Mouse (Mus musculus) splenic B cell, adult 2 months (primary cell): ENCODE measurements around the gene Cpa5.

Source experiments
- DNase-seq: peaks from one replicate; pipeline ENCODE4 v3.0.0-alpha.2; 2011; ENCODE audit warnings: low read depth, low spot score
- H3K27me3 ChIP-seq: 2 replicates; pipeline ENCODE4 v1.6.1; 2012; ENCODE audit warnings: mild to moderate bottlenecking, low read length, moderate library complexity, mixed read lengths; ENCODE audit not compliant: control insufficient read depth, poor library complexity, insufficient read depth, severe bottlenecking
- H3K36me3 ChIP-seq: 2 replicates; pipeline ENCODE4 v1.6.1; 2012; ENCODE audit warnings: mild to moderate bottlenecking, low read length, moderate library complexity, mixed read lengths; ENCODE audit not compliant: control insufficient read depth, poor library complexity, insufficient read depth, severe bottlenecking

Gene Cpa5

GRCm38 (mm10) chr6:30610710-30611109, at the start of gene Cpa5:
Cpa5 (plus strand) TSS chr6:30611010.
- Histone ChIP-seq H3K36me3 (no peaks in the 10 kb centered on the region), H3K27me3 (no peaks in the 10 kb centered on the region)
- no peak for DNase-seq

- no peaks in the 10 kb centered on the region for H3K36me3 ChIP-seq
- no peaks in the 10 kb centered on the region for H3K27me3 ChIP-seq
- no peak for DNase-seq
These were observed 48.7 kb upstream of the Cpa5 start for GRCm38 (mm10) chr6:30562132-30562531.

GRCm38 (mm10) chr6:30563575-30563974, 47.2 kb upstream of the Cpa5 start:
- Histone ChIP-seq H3K27me3 (no peaks in the 10 kb centered on the region), H3K36me3 (no peaks in the 10 kb centered on the region)
- DNase-seq: no peak

- no peaks in the 10 kb centered on the region for H3K27me3 ChIP-seq
- DNase-seq: no peak
- H3K36me3 ChIP-seq: no peaks in the 10 kb centered on the region
These were observed 46.8 kb upstream of the Cpa5 start for GRCm38 (mm10) chr6:30564051-30564450.

- H3K36me3 ChIP-seq: no peaks in the 10 kb centered on the region
- DNase-seq: no peak
- H3K27me3 ChIP-seq: no peaks in the 10 kb centered on the region
These were observed 42.7 kb upstream of the Cpa5 start, which contains the start of gene Cpa4 for GRCm38 (mm10) chr6:30568069-30568468. Cpa4 (plus strand) TSS chr6:30568369.

- no peak for DNase-seq
- no peaks in the 10 kb centered on the region for H3K27me3 ChIP-seq
- no peaks in the 10 kb centered on the region for H3K36me3 ChIP-seq
These were observed 41.5 kb upstream of the Cpa5 start for GRCm38 (mm10) chr6:30569331-30569730.

- DNase-seq: no peak
- Histone ChIP-seq H3K27me3 (no peaks in the 10 kb centered on the region), H3K36me3 (no peaks in the 10 kb centered on the region)
These were observed 40.8 kb upstream of the Cpa5 start for GRCm38 (mm10) chr6:30570012-30570411.

GRCm38 (mm10) chr6:30572456-30573311, 38.1 kb upstream of the Cpa5 start:
- DNase-seq: no peak
- Histone ChIP-seq H3K27me3 (no peaks in the 10 kb centered on the region), H3K36me3 (no peaks in the 10 kb centered on the region)

GRCm38 (mm10) chr6:30573380-30573779, 37.4 kb upstream of the Cpa5 start:
- DNase-seq: no peak
- H3K36me3 ChIP-seq: no peaks in the 10 kb centered on the region
- no peaks in the 10 kb centered on the region for H3K27me3 ChIP-seq

GRCm38 (mm10) chr6:30574945-30575344, 35.9 kb upstream of the Cpa5 start:
- H3K36me3 ChIP-seq: no peaks in the 10 kb centered on the region
- no peaks in the 10 kb centered on the region for H3K27me3 ChIP-seq
- no peak for DNase-seq

- no peak for DNase-seq
- no peaks in the 10 kb centered on the region for H3K36me3 ChIP-seq
- no peaks in the 10 kb centered on the region for H3K27me3 ChIP-seq
These were observed 34.2 kb upstream of the Cpa5 start for GRCm38 (mm10) chr6:30576477-30577203.

- no peak for DNase-seq
- Histone ChIP-seq H3K27me3 (no peaks in the 10 kb centered on the region), H3K36me3 (no peaks in the 10 kb centered on the region)
These were observed 30.6 kb upstream of the Cpa5 start for GRCm38 (mm10) chr6:30579961-30580840.

GRCm38 (mm10) chr6:30580841-30581176, 30.0 kb upstream of the Cpa5 start:
- DNase-seq: no peak
- H3K36me3 ChIP-seq: no peaks in the 10 kb centered on the region
- H3K27me3 ChIP-seq: no peaks in the 10 kb centered on the region

GRCm38 (mm10) chr6:30586886-30587442, 23.8 kb upstream of the Cpa5 start:
- no peaks in the 10 kb centered on the region for H3K36me3 ChIP-seq
- H3K27me3 ChIP-seq: no peaks in the 10 kb centered on the region
- no peak for DNase-seq
